Mouse (Mus musculus) activated CD4-positive, CD25-positive, alpha-beta regulatory T cell (primary cell): ENCODE data around the gene Nfkbia. TPM values are rescaled to one million over a fixed set of nuclear protein-coding genes. Genes with fewer than 3 reads are reported as not detected.

Experiments
- polyA plus RNA-seq, 2 experiments: library from polyadenylated mRNA; unstranded; fragments of 100-300 nt; shearing (Covaris generic); gene quantifications; one replicate each; pipeline ENCODE4 v1.2.1; 2017

Nfkbia gene
- polyA plus RNA-seq, result 100 to 1,000 TPM; 585 to 847 TPM

DNA sequence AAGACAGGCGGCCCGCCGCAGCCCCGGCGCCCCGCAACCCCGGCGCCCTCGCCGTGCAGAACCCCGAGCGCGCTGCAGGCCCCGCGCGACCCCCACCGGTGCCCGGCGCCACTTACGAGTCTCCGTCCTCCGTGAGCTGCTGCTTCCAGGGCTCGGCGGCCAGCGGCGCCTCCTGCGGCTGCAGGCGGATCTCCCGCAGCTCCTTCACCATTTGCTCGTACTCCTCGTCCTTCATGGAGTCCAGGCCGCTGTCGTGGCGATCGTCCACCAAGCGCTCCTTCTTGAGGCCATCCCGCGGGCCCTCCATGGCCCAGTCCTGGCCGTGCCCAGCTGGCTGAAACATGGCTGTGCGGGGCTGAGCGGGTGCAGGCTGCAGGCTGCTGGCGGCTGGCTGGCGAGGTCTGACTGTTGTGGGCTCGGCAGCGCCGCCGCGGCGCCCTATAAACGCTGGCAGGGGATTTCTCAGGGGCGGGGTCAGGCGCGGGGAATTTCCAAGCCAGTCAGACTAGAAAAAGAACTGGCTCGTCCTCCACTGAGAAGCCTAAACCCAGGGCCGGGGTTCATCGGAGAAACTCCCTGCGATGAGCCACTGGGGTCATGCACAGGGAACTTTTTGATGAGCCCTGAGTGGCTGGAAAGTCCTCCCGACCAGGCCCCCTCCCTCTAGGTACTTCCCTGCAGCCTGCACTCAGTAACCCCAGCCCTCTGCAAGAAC, at the start of gene Nfkbia:
Nfkbia (minus strand) TSS at position 464 of the 715 bp plus-strand sequence.

Other genes with a start within 250 kb of the Nfkbia start
- gene 1110008L16Rik, start 193.1 kb downstream of the Nfkbia start, polyA plus RNA-seq, result 10 to 100 TPM in 1 of 2 experiments, 1 to 10 TPM in 1; 6.4 to 10.2 TPM
- 10 to 100 TPM; 19.5 to 20.7 TPM for gene Ppp2r3c, start 189.6 kb downstream of the Nfkbia start, polyA plus RNA-seq
- gene Psma6, start 108.4 kb downstream of the Nfkbia start, polyA plus RNA-seq, result 100 to 1,000 TPM; 316 to 404 TPM
- not detected for gene Aldoart2, start 72.6 kb upstream of the Nfkbia start, polyA plus RNA-seq
- gene Insm2, start 106.8 kb upstream of the Nfkbia start, polyA plus RNA-seq, result under 1 TPM; 0.13 to 0.21 TPM